Mouse (Mus musculus) thymus, postnatal 0 days (tissue): ENCODE results near the gene Mark1. TPM values are rescaled to one million over a fixed set of nuclear protein-coding genes. Genes with fewer than 3 reads are reported as not detected.

Experiments used
- DNase-seq: peaks from one replicate; pipeline ENCODE4 v3.0.0-alpha.2; 2015; ENCODE audit warnings: low spot score
- polyA plus RNA-seq: library from polyadenylated mRNA; unstranded; fragments of >200 nt; fragmentation: Nextera tagmentation; extraction: Ambion mirVana; gene quantifications from 2 replicates; pipeline ENCODE4 v1.2.1, GENCODE M21; 2015

Mark1 gene
- polyA plus RNA-seq, 1 experiment from 2014 or later = 1.1 TPM

DNA sequence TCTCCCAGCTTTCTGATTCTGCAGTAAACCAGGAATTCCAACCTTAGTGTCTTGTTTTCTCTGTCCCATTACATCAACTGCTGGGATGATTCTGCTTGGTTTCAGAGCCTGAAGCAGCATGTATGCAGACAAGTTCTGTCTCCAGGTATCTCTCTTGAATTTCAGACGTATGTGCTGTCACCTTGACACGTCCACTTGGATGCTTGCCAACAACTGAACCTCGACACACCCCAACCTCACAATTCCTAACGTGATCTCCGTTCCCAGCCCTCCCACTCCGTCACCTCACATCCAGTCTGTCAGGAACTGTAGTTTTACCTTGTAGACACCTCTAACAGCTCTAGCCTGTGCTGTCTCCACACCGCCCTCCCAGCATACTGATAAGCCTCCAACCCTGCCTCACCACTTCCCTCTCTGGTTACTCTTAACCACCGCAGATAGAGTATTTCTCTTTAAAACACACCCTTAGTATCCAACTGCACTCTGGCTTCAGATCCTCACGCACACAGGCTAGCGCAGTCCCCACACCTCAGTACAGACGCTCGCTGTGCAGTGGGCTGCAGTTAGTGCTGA, 36.2 kb downstream of the Mark1 start:
- DNase-seq = no peak

DNA sequence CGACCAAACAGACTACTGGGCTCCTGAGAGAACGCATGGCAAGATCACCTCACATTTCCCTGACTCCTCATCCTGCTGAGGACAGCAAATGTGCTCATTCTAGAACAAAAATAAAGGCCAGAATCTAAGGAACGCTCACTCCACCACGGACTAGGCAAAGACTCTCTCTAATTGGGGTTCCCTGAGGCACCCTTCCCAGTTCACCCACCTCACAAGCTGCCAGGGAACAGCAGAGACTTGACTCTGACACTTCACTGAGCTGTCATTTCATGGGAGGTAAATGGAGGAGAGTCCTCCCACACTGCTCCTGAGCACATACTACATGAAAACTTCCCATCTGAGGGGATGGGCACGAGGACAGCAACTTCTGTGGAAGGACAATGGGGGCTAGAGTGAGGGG, 37.5 kb downstream of the Mark1 start:
- DNase-seq = no peak

DNA sequence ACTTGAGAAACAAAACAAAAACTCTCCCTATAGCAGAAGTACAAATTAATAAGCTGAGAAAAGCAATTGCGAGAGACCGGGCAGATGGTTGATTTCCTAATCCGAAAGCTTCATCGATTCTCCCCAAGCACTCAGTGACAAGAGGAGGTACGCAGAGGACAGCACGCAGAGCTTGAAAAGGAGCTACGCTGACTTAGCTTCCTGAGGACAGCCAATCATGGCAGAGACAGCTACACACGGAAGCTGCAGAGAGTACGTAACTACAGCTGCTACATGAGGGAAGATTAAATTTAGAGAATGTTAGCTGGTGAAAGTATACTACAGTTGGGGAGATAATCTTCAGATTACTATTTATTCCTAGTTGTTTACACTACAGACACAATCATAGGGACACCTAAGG, 40.6 kb downstream of the Mark1 start:
- no peak for DNase-seq

DNA sequence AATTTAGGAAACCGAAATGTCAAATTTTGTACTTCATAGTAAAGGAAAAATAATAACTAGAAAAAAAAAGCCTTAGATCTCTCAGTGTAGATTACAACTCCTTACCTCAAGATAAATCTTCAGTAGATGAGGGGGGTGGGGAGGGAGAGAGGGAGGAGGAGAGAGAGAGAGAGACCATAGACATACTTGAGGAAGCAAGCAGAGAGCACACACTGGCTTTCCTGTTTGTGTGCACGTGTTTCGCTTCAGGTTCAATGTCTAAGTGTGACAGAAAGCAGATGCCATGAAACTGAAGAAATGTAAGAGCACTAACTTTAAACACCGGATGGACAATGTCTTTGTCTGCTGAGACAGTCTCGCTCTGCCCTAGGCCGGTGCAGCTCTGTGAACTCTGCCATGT, 41.0 kb downstream of the Mark1 start:
- DNase-seq = no peak

DNA sequence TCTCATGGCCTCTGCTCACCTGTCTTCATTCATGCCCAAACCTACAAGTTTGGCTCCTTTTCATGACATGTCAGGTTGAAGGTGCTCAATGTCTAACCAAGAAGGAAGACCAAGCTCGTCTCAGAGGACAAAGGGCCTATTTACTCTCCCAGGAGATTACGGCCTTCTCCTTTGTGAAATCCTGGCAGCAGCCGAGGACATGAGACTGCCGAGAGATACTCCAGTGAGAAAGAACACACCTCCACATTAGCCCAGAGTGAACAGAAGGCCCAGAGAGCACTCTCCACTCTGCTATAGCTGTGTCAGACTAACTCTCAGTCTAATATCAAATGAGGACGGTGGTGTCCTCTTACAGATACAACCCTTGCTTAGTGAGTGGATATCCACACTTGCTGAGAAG, 47.6 kb downstream of the Mark1 start:
- DNase-seq = no peak

DNA sequence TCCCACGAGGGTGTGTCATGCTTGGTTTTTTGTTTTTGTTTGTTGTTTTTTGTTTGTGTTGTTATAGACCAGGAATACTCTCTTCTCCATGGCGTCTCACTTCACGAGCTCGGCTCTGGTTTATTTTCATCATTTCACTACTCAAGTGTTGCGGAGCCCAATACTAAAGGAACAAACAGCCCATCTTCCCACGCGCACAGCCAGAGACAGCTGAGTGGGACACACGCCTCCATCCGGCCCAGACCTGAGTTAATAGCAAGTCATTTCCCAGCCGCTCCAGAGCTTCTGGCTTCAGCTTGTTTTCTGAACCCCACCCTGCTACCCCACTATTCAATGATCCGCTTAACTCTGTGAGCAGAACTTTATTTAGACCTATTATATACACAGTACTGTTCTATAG, 48.3 kb downstream of the Mark1 start:
- no peak for DNase-seq

DNA sequence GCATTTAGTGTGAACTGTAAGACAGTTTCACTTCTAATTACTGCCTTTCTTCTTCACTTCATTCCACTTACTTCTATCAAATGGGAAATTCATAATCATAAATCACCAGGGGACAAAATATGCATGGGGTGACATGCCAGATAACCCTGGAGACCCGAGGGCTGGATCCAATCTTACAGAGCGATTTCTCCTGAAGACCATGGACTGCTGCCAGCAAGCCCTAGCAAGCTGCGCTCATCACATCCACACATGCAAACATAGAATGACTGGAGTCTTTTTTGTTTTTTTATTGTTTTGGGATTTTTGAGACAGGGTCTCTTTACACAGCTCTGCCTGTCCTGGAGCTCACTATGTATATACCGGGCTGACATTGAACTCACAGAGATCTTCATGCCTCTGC, 61.3 kb downstream of the Mark1 start:
- DNase-seq = no peak

DNA sequence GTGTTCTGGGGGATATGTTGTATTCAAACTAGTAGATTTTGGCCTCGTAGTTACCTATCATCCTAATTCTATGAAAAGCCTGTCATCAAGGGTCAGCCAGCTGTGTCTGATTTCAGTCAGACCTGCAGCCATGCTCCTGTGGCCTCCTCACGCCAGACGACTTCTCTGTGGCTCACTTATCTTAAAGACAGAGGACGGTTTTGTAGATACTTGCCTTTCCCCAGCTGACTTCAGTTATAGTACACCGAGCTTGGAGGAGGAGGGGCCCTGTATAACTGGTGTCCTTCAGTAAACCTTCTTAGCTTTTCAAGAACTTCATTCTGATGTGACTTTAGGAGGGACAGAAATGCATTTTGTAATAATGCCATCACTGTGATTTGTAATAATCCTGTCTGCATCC, 63.4 kb downstream of the Mark1 start:
- DNase-seq = no peak

DNA sequence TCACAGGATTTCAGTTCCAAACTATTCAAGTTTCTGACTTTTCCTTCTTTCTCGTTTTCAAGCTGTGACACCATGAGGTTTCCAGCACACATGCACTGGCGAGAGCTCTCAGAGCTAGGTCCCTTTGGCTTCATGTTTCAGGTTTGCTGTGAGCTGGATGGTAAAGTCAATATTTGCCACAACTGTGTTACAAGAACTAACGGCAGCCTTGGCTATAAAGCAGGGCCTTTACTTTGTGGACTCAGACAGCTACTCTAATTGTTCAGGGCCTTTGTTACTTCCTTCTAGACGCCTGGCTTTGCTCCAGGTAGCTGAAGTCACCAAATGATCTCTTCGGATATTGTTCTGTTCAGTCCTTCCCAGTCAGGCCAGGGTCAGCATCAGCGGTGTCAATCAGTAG, 63.9 kb downstream of the Mark1 start:
- DNase-seq = no peak

DNA sequence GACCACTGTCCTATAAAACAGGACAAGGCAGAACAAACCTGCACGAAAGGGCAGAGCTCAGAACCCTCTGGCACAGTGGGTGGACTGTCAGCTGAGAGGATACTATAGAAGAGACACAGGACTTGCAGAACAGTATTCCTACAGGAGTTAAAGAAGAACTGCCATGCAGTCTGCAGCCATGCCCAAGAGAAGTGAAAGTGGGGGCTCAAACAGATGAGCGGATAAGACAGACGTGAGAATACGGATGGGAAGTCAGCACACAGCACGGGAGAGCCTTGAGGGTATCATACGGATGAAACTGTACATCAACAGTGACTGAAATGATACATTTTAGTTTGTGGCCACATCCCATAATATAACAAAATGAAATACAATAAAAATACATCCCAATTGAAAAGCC, 68.3 kb downstream of the Mark1 start:
- no peak for DNase-seq

DNA sequence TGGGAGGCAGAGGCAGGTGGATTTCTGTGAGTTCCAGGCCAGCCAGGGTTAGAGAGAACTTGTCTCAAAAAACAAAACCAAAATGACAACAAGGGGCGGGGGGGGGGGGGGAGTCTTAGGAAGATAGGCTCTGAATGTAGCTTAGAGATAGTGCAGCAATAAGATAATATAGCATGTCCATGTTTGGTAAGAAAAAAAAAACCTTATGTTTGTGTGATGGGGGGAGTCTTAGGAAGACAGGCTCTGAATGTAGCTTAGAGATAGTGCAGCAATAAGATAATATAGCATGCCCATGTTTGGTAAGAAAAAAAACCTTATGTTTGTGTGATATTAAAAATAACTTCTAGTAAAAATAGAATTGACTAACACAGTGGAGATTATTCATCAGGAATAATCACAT, 71.0 kb downstream of the Mark1 start:
- DNase-seq = no peak

DNA sequence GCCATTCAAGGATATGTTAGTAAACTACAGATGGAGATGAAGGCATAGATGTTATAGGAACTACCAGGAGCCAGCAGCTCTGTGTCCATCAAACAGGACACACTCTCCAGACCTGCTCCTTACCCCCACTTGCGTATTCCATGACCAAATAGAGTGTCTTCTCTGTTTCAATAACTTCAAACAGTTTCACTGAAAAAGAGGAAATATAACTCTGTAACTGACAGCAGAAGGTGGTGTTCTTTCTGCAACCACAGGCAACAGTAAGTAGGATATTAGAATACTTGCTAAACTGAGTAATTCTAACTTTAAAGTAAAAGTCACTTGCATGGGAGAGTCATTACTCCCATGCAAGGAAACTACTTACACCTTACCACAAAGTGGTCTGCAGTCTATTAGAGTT, 71.5 kb downstream of the Mark1 start:
- no peak for DNase-seq

DNA sequence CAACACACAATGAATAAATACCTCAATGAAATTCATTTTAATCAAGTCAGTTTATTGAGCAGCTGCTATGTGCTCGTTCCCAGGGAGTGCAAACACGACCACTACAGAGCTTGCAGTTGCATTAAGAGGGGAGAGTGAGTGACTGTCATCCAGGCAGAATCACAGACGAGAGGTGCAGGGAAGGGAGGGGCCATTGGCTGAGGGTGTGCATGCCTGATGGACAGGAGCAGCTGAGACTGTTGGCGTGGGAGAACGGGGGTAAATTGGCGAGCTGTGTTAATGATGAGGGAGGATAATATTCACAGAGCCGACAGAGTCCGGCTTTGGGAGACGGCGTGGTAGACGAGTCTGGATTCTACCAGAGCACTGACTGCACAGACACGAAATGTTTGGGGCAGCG, 76.5 kb downstream of the Mark1 start:
- no peak for DNase-seq

DNA sequence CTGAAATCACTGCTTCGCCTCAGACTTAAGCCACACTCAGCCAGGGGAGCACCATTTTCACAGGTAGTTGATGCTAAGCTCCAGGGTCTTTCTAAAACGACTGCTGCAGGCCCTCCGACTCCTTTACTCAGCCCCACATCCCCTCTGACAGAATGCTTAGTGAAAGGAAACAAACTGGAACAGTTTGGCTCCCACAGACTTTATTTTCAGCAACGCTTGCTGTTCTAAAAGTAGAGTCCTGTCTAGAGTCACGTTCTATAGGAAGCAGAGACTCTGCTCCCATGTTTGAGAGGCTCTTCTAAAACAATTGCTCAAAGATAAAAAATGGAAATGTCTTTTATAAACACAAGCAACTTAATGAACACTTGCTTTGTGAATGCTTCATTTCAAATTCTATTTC, 79.3 kb downstream of the Mark1 start:
- no peak for DNase-seq

DNA sequence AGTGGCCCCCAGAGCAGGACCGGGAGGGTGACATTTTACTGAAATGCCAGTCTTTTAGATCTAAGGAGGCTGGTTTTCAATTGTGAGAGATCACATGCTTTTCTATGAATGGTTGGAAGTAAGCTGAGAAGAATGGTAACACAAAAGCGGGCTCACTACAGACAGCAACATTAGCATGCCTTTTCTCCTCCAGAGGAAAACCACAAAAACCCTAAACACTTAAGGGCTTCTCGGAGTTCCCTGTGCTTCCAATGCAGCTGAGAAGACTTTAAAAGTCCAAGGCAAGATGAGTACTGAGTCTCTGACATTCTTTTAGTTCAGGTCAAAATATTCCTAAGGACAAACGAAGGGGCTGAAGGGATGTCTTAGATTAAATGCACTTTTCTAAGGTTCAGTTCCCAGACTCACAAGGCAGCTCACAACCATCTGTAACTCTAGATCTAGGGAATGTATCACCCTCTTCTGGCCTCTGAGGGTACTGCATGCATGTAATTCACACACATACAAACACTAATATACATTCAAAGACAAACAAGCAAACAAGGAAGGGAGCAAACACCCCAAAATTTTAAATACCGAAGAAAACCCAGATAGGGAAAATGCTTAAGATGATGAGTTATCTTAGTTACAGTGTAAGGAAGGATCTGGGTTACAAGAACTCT, 81.0 kb downstream of the Mark1 start:
- peak; percentile 36 for DNase-seq

DNA sequence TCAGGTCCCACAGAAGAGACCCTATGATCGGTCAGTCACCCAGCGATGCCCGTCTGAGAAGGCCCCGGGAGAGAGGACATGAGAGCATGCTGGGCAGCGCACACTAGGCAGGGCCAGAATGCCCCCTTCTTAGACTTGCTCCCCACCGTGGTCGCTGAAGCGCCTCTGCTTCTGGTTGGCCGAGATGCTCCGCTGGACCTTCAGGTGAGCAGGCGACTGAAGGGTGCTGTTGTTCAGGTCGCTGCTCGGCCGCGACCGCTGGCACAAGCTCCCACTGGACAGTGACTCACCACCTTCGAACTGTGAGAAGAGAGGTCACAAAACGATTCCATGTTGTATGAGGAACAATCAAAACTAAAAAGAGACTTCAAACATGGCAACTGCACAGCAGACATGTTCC, 87.0 kb downstream of the Mark1 start:
- DNase-seq = no peak

DNA sequence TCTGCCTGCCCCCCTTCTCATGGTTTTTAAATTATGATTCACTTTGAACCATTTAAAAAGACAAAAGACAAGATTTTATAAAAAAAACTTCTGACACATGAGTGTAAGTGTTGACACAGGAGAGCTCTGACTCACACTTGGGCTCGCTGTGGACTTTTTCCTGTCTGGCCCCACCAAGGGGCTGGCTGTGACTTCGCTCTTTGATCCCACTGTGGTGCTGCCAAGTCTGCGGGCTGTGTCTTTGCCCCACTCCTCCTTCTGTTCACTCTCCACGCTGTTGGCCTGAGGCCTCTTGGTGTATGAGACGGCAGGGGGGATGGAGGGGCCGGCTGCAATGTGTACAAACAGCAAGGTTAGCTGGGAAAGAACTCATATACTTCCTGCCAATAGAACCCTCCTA, 87.5 kb downstream of the Mark1 start:
- DNase-seq = no peak

DNA sequence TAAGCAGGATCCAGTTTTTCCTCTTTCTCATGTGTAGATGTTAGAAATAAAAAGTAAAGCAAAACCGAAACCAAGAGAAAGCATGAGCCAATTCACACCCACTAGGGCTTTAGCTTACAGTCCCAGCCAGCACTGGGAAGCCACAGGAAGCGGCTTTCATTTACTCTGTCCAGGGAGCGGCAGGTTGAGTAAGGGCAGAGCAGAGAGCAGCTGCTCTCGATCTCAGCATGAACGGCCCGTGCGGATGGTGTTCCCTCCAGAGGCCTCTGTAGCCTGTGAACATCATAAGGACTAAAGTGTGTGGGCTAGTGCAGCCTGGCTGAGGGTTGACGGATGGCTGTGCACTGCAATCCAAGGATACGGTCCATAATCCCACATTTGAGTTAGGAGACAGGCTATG, 90.8 kb downstream of the Mark1 start:
- DNase-seq = peak; percentile 14

DNA sequence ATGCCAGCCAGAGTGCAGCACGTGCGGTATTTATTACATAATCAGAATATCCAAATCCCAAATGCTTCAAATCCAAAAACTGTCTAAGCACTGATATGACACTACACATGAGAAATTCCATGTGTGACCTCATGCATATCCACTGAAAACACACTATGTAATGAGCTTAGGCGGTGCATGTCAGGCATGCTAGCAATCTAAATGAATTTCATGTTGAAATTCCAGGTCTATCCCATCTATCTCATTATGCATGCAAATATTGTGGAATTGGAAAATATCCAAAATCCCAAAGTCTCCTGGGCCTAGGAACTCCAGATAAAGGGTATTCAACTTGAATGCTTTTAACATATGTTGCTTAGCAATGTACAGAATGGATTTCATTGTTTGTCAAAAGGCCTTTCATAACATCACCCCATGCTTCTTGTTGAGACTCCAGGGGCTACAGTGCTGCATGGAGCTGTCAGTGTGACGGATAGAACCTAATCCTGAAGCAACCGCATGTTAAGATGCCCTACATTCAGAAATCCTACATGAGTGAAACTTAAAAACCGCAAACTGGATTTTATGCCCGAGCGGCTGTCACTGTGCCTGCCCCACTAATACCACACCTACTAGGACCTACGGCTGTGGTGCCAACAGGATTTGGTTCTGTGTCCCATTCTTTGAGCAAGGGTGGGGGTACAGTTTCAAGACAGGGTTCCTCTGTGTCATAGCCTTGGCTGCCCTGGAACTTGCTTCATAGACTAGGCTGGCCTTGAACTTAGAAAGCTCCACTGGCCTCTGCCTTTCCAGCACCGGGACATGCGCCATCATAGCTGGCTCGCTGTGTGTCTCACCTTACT, 93.2 kb downstream of the Mark1 start:
- no peak for DNase-seq

DNA sequence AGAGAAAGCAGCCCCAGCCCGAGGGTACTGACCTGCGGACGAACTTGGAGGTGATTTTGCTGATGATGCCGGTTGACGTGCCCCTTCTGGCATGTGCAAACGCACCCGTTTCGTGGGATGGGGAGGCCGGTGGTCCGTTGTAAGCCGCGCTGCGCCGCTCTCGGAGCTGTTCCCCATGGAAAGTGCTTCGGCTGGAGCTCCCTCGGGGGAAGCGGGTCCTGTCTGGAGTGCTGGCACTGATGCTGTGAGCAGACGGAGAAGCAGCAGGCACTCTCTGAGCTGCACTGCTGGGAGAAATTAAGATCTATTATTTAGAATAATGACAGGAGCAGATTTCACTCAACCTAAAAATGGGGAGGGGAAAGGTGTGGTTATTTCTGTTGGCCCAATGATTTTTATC, 94.0 kb downstream of the Mark1 start:
- DNase-seq = no peak

DNA sequence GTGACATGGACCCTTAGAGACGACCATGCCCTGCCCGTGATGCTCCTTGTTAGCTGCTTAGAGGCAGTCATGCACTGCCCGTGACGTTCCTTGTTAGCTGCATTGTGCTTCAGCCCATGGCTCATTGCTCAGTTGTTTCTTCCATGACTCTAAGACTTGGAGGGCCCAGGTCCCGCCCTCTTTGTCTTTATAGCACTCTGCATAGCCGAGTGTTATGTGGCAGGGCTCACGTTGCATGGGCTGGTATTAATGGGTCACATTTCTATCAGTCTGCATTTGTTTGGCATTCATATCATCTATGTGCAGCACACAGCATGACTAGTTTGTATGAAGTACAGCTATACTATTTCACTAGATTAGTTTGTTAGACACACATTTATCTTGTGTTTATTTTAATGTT, 95.7 kb downstream of the Mark1 start:
- DNase-seq = no peak

DNA sequence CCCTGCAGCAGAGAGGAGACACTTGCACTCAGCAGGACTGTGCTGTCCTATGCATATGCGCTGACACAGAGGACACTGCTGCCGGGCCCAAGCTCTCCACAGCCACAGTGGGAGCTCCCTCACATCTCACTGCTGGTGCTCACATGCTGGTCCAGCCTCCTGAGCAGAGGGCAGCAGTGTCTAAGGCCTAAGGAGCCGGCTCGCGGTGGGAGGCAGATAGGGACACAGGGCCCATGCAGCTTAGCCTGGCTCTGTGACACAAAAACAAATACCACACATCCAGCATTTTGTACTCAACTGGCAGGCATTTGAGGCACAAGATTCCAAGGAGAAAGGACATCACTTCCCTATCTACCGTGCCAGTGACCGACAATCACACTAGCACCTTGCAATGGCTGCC, 96.5 kb downstream of the Mark1 start:
- no peak for DNase-seq

DNA sequence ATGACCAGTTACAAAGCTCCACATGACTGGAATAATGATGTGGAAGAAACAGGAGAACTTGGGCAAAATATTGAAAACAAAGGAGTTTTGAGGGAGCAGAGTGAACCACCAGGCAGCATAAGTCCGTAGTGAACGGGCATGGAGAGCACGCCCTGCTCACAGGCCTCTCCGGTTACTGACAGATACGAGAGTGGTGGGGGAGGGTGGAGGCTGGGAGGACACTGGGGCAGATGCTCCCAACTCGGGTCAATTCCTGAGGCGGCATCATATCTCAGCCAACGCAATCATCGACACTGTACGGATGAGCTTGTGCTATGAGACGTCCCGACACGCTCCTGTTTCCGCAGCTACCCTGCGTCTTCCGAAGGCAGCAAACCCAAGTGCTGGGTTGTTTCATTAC, 102.0 kb downstream of the Mark1 start:
- no peak for DNase-seq
